Mouse (Mus musculus): Measurements from ENCODE around the gene Pacs1. TPM values are rescaled to one million over a fixed set of nuclear protein-coding genes. Genes with fewer than 3 reads are reported as not detected.

The Pacs1 gene
- polyA plus RNA-seq, 1 experiment from 2014 or later, result 4.6 TPM

GRCm38 (mm10) chr19:5302455-5302854 is 29.5 kb upstream of the Pacs1 start:
- TF ChIP-seq EP300 (optimal IDR thresholded peaks at IDR 0.05) (no peak), CTCF (IDR thresholded peaks at IDR 0.05; ENCODE audit: low read depth) (peak; percentile 78)
- no peak overlapping the region for H3K27ac ChIP-seq (replicated peaks)
- H3K4me1 ChIP-seq (replicated peaks; ENCODE audit: control insufficient read depth, insufficient read depth), result no peaks in the 10 kb centered on the region
- H3K36me3 ChIP-seq (ENCODE audit: control insufficient read depth, insufficient read depth, low read length), result no peaks in the 10 kb centered on the region
- H3K4me3 ChIP-seq (ENCODE audit: low read depth, low read length), result no peak overlapping the region
- no peak overlapping the region for H3K9ac ChIP-seq (ENCODE audit: low read length)
- H3K4me2 ChIP-seq (replicated peaks; ENCODE audit: low read depth), result no peak overlapping the region
- 19% methylated on average over 4 of the region's 4 CpGs for WGBS
- ATAC-seq (ENCODE audit: low FRiP score, low TSS enrichment), result peak; percentile 49; the same call in 1 of the 2 replicates
- H3K9me3 ChIP-seq (ENCODE audit: control insufficient read depth, low read length), result no peaks in the 10 kb centered on the region
- DNase-seq (ENCODE audit: low spot score), result peak; percentile 71
- no peaks in the 10 kb centered on the region for H3K27me3 ChIP-seq (ENCODE audit: control insufficient read depth, insufficient read depth, low read length)

- H3K27me3 ChIP-seq (ENCODE audit: control insufficient read depth, insufficient read depth, low read length), result no peaks in the 10 kb centered on the region
- 66% methylated on average over 6 of the region's 6 CpGs for WGBS
Measured at GRCm38 (mm10) chr19:5300588-5300987, 27.7 kb upstream of the Pacs1 start.

DNA sequence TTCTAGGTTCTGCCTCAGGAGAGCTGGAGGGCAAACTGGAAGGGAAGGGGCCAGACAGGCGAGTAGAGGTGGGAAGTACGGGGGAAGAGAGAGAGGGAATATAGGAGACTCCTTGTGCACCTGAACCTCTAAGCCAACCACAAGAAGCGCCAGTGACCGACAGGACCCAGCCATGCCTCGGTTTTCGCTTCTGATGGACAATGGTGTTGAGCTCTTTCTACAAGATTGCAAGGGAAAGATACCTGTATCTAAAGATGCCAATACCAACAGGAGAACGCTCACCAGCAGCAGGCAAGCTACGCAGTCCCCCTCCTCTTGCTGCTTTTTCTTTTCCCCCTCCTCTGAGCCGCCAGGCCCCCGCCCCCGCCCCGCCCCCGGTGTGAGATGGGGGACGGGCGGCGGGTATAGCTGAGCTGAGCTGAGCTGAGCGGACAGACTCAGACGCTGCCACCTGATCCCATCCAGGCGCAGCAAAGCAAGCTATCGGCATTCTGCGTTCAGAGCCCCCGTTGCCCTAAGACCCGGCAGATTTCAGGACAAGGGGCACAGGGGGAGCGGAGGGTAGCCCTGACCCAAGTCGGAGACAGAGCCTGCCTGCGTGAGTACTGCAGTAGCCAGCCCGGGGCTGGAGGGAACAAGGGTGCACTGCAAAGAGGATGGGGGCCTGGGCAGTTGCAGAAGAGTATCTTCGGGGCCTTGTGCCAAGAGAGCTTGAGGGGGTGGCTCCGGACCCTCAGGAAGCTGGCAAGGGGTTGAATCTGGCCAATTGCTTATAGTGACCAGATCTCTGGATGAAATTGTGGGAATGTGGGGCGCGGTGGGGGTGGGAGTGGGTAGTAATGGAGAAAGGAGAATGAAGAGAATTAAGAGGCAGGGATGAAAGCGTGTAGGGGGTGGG is 25.2 kb upstream of the Pacs1 start, which contains the start of gene Gal3st3:
TSS of gene Gal3st3 (plus strand) at position 429 of the 898 bp plus-strand sequence.
- TF ChIP-seq CTCF (IDR thresholded peaks at IDR 0.05; ENCODE audit: low read depth) (no peak), EP300 (optimal IDR thresholded peaks at IDR 0.05) (no peak)
- WGBS, result 13% methylated on average over 32 of the region's 32 CpGs
- no peak within 1 kb of the TSS for H3K27ac ChIP-seq (replicated peaks)
- peak within 1 kb of the TSS; percentile 8 for H3K4me3 ChIP-seq (ENCODE audit: low read depth, low read length)
- DNase-seq (ENCODE audit: low spot score) (no peak), ATAC-seq (ENCODE audit: low FRiP score, low TSS enrichment) (no peak)
- H3K9ac ChIP-seq (ENCODE audit: low read length), result peak within 1 kb of the TSS; percentile 53
- no peaks in the 10 kb centered on the region for H3K9me3 ChIP-seq (ENCODE audit: control insufficient read depth, low read length)
- no peaks in the 10 kb centered on the region for H3K36me3 ChIP-seq (ENCODE audit: control insufficient read depth, insufficient read depth, low read length)
- no peaks in the 10 kb centered on the region for H3K4me1 ChIP-seq (replicated peaks; ENCODE audit: control insufficient read depth, insufficient read depth)
- H3K27me3 ChIP-seq (ENCODE audit: control insufficient read depth, insufficient read depth, low read length), result no peaks in the 10 kb centered on the region
- H3K4me2 ChIP-seq (replicated peaks; ENCODE audit: low read depth), result peak within 1 kb of the TSS; percentile 52

More at GRCm38 (mm10) chr19:5300588-5300987, 27.7 kb upstream of the Pacs1 start:
- no peak overlapping the region for H3K4me2 ChIP-seq (replicated peaks; ENCODE audit: low read depth)
- DNase-seq (ENCODE audit: low spot score), result no peak
- ATAC-seq (ENCODE audit: low FRiP score, low TSS enrichment), result no peak
- no peak overlapping the region for H3K4me3 ChIP-seq (ENCODE audit: low read depth, low read length)
- H3K4me1 ChIP-seq (replicated peaks; ENCODE audit: control insufficient read depth, insufficient read depth), result no peaks in the 10 kb centered on the region
- H3K9ac ChIP-seq (ENCODE audit: low read length), result no peak overlapping the region
- no peak for TF ChIP-seq EP300 (optimal IDR thresholded peaks at IDR 0.05)
- H3K9me3 ChIP-seq (ENCODE audit: control insufficient read depth, low read length), result no peaks in the 10 kb centered on the region
- no peak overlapping the region for H3K27ac ChIP-seq (replicated peaks)
- no peaks in the 10 kb centered on the region for H3K36me3 ChIP-seq (ENCODE audit: control insufficient read depth, insufficient read depth, low read length)

DNA sequence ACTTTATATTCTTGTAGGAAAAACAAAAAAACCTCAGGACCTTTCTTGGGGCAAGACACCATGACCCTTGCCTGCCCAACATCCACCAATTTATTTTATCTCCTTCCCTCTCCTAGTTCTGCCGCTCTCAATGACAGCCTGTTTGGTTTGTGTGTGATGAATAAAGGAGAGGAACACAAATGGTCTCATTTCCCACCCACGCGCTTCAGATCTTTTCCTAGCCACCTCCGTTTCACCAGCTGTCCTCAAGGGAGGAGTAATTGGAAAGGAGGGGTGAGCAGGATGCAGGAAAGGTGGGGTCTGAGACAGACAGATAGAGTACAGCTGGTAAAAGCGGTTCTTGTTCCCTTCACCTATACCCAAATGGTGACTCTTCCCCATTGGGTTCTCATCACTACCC is 23.7 kb upstream of the Pacs1 start:
- no peaks in the 10 kb centered on the region for H3K9me3 ChIP-seq (ENCODE audit: control insufficient read depth, low read length)
- no peak overlapping the region for H3K27ac ChIP-seq (replicated peaks)
- ATAC-seq (ENCODE audit: low FRiP score, low TSS enrichment) (no peak), DNase-seq (ENCODE audit: low spot score) (no peak)
- 39% methylated on average over 5 of the region's 5 CpGs for WGBS
- no peaks in the 10 kb centered on the region for H3K27me3 ChIP-seq (ENCODE audit: control insufficient read depth, insufficient read depth, low read length)
- no peak overlapping the region for H3K4me2 ChIP-seq (replicated peaks; ENCODE audit: low read depth)
- no peak overlapping the region for H3K4me3 ChIP-seq (ENCODE audit: low read depth, low read length)
- no peak for TF ChIP-seq EP300 (optimal IDR thresholded peaks at IDR 0.05)
- H3K4me1 ChIP-seq (replicated peaks; ENCODE audit: control insufficient read depth, insufficient read depth), result no peaks in the 10 kb centered on the region
- H3K9ac ChIP-seq (ENCODE audit: low read length), result no peak overlapping the region
- H3K36me3 ChIP-seq (ENCODE audit: control insufficient read depth, insufficient read depth, low read length), result peaks cover 11% of the 10 kb centered on the region

GRCm38 (mm10) chr19:5295736-5296075 is 22.8 kb upstream of the Pacs1 start:
- Histone ChIP-seq H3K27ac (replicated peaks) (peak overlapping the region; percentile 73; the same call in 1 of the 2 replicates), H3K4me1 (replicated peaks; ENCODE audit: control insufficient read depth, insufficient read depth) (no peaks in the 10 kb centered on the region), H3K36me3 (ENCODE audit: control insufficient read depth, insufficient read depth, low read length) (peaks cover 11% of the 10 kb centered on the region), H3K9me3 (ENCODE audit: control insufficient read depth, low read length) (no peaks in the 10 kb centered on the region), H3K4me3 (ENCODE audit: low read depth, low read length) (peak overlapping the region; percentile 92), H3K4me2 (replicated peaks; ENCODE audit: low read depth) (peak overlapping the region; percentile 73), H3K27me3 (ENCODE audit: control insufficient read depth, insufficient read depth, low read length) (no peaks in the 10 kb centered on the region), H3K9ac (ENCODE audit: low read length) (peak overlapping the region; percentile 38; the same call in 1 of the 2 replicates)
- WGBS, result 6% methylated on average over 13 of the region's 13 CpGs
- ATAC-seq (ENCODE audit: low FRiP score, low TSS enrichment) (peak; percentile 46), DNase-seq (ENCODE audit: low spot score) (no peak)
- TF ChIP-seq EP300 (optimal IDR thresholded peaks at IDR 0.05), result no peak
- TF ChIP-seq CTCF (IDR thresholded peaks at IDR 0.05; ENCODE audit: low read depth), result no peak
